Mouse (Mus musculus) MEL (cell line): ENCODE data around the gene 6430628N08Rik. TPM values are rescaled to one million over a fixed set of nuclear protein-coding genes. Genes with fewer than 3 reads are reported as not detected.

ENCODE experiments used
- DNase-seq: peaks from one replicate; pipeline ENCODE4 v3.0.0; 2011; ENCODE audit warnings: low read depth, low spot score
- H3K27ac ChIP-seq: 2 replicates; pipeline ENCODE4 v1.5.1; 2012; ENCODE audit warnings: low read depth, mild to moderate bottlenecking, control low read depth, low read length, moderate library complexity; ENCODE audit not compliant: control insufficient read depth
- H3K27me3 ChIP-seq, 2 experiments: fragments of 150-350 bp in 1 of 2; sonication (generic) in 1 of 2; 2 replicates each; pipeline ENCODE4 v1.6.1; 2012; ENCODE audit warnings: low read length in 2 of 2, mild to moderate bottlenecking in 2 of 2, improper control_type of control experiment in 1 of 2, moderate library complexity in 1 of 2; ENCODE audit not compliant: insufficient read depth in 2 of 2, control insufficient read depth in 1 of 2
- H3K36me3 ChIP-seq, 2 experiments: 2 replicates each; pipeline ENCODE4 v1.6.1; 2012 to 2014; ENCODE audit warnings: low read length in 2 of 2, improper control_type of control experiment in 1 of 2, inconsistent platforms in 1 of 2, mild to moderate bottlenecking in 1 of 2; ENCODE audit not compliant: insufficient read depth in 2 of 2, control insufficient read depth in 1 of 2
- H3K4me1 ChIP-seq, 2 experiments: fragments of 150-350 bp in 1 of 2; sonication (generic) in 1 of 2; 2 replicates each; pipeline ENCODE4 v1.6.1; 2012; ENCODE audit warnings: low read length in 2 of 2, improper control_type of control experiment in 1 of 2, mild to moderate bottlenecking in 1 of 2; ENCODE audit not compliant: insufficient read depth in 2 of 2, control insufficient read depth in 1 of 2
- H3K4me3 ChIP-seq, 2 experiments: fragments of 150-350 bp in 1 of 2; sonication (generic) in 1 of 2; 2 replicates each; pipeline ENCODE4 v1.5.1; 2012; ENCODE audit warnings: low read depth in 2 of 2, low read length in 2 of 2, mild to moderate bottlenecking in 2 of 2, moderate library complexity in 2 of 2, control low read depth in 1 of 2, improper control_type of control experiment in 1 of 2; ENCODE audit not compliant: control insufficient read depth in 1 of 2, insufficient read depth in 1 of 2
- H3K79me2 ChIP-seq: 2 replicates; pipeline ENCODE4 v1.6.1; 2012; ENCODE audit warnings: mild to moderate bottlenecking, low read length, moderate library complexity; ENCODE audit not compliant: control insufficient read depth, poor library complexity, insufficient read depth
- H3K9ac ChIP-seq: 2 replicates; pipeline ENCODE4 v1.6.1; 2012; ENCODE audit warnings: low read depth, mild to moderate bottlenecking, control low read depth, low read length, moderate library complexity; ENCODE audit not compliant: control insufficient read depth, poor library complexity, severe bottlenecking
- H3K9me3 ChIP-seq: fragments of 150-350 bp; sonication (generic); replicated peaks from 2 replicates; pipeline ENCODE4 v1.6.1; 2012; ENCODE audit warnings: mild to moderate bottlenecking, low read length, improper control_type of control experiment, moderate library complexity; ENCODE audit not compliant: insufficient read depth
- CTCF ChIP-seq, 3 experiments: IDR thresholded peaks in 2 of 3; conservative IDR thresholded peaks in 1 of 3; 2 replicates each; pipeline ENCODE4 v1.5.1; 2011 to 2012; ENCODE audit warnings: low read length in 3 of 3, low read depth in 2 of 3, mild to moderate bottlenecking in 2 of 3, improper control_type of control experiment in 1 of 3, inconsistent platforms in 1 of 3, mixed read lengths in 1 of 3, moderate library complexity in 1 of 3; ENCODE audit not compliant: control insufficient read depth in 1 of 3, insufficient read depth in 1 of 3, poor library complexity in 1 of 3, severe bottlenecking in 1 of 3
- ELF1 ChIP-seq: IDR thresholded peaks from 2 replicates; pipeline ENCODE4 v1.6.1; 2014; ENCODE audit warnings: low read depth, mild to moderate bottlenecking, inconsistent platforms, low read length, improper control_type of control experiment, moderate library complexity
- ETS1 ChIP-seq: IDR thresholded peaks from 2 replicates; pipeline ENCODE4 v1.6.1; 2012; ENCODE audit warnings: low read depth, mild to moderate bottlenecking, inconsistent platforms, low read length, improper control_type of control experiment, moderate library complexity
- GABPA ChIP-seq: IDR thresholded peaks from 2 replicates; pipeline ENCODE4 v1.6.1; 2012; ENCODE audit warnings: low read depth, mild to moderate bottlenecking, inconsistent platforms, low read length, improper control_type of control experiment, moderate library complexity
- HCFC1 ChIP-seq: IDR thresholded peaks from 2 replicates; pipeline ENCODE4 v1.6.1; 2012; ENCODE audit warnings: low read depth, mild to moderate bottlenecking, inconsistent platforms, low read length, improper control_type of control experiment, moderate library complexity
- MAX ChIP-seq: IDR thresholded peaks from 2 replicates; pipeline ENCODE4 v1.6.1; 2011; ENCODE audit warnings: low read length, improper control_type of control experiment
- MAZ ChIP-seq: IDR thresholded peaks from 2 replicates; pipeline ENCODE4 v1.6.1; 2012; ENCODE audit warnings: low read depth, mild to moderate bottlenecking, inconsistent platforms, low read length, improper control_type of control experiment
- MEF2A ChIP-seq: IDR thresholded peaks from 2 replicates; pipeline ENCODE4 v1.6.1; 2014; ENCODE audit warnings: low read depth, mild to moderate bottlenecking, inconsistent platforms, low read length, improper control_type of control experiment; ENCODE audit not compliant: poor library complexity, insufficient replicate concordance, severe bottlenecking; ENCODE audit errors: extremely low read depth
- MXI1 ChIP-seq: IDR thresholded peaks from 2 replicates; pipeline ENCODE4 v1.6.1; 2011; ENCODE audit warnings: mild to moderate bottlenecking, low read depth, low read length, improper control_type of control experiment
- MYB ChIP-seq: IDR thresholded peaks from 2 replicates; pipeline ENCODE4 v1.6.1; 2011; ENCODE audit warnings: mild to moderate bottlenecking, low read depth, low read length, improper control_type of control experiment
- MYC ChIP-seq: IDR thresholded peaks from 2 replicates; pipeline ENCODE4 v1.6.1; 2011; ENCODE audit warnings: low read depth, mild to moderate bottlenecking, low read length, improper control_type of control experiment, moderate library complexity
- NRF1 ChIP-seq: IDR thresholded peaks from 2 replicates; pipeline ENCODE4 v1.6.1; 2014; ENCODE audit warnings: low read depth, mild to moderate bottlenecking, inconsistent platforms, low read length, improper control_type of control experiment, moderate library complexity; ENCODE audit not compliant: poor library complexity, insufficient read depth, severe bottlenecking
- POLR2A ChIP-seq, 2 experiments: IDR thresholded peaks; 2 replicates each; pipeline ENCODE4 v1.6.1; 2011 to 2012; ENCODE audit warnings: low read length in 2 of 2, mild to moderate bottlenecking in 2 of 2, control low read depth in 1 of 2, improper control_type of control experiment in 1 of 2, low read depth in 1 of 2, moderate library complexity in 1 of 2; ENCODE audit not compliant: control insufficient read depth in 1 of 2, insufficient read depth in 1 of 2, poor library complexity in 1 of 2
- POLR2AphosphoS2 ChIP-seq: IDR thresholded peaks from 2 replicates; pipeline ENCODE4 v1.6.1; 2011; ENCODE audit warnings: low read length, improper control_type of control experiment
- RAD21 ChIP-seq: IDR thresholded peaks from 2 replicates; pipeline ENCODE4 v1.6.1; 2011; ENCODE audit warnings: mild to moderate bottlenecking, low read depth, low read length, improper control_type of control experiment
- RCOR1 ChIP-seq: IDR thresholded peaks from 2 replicates; pipeline ENCODE4 v1.6.1; 2012; ENCODE audit warnings: low read depth, mild to moderate bottlenecking, inconsistent platforms, low read length, improper control_type of control experiment
- SIN3A ChIP-seq: IDR thresholded peaks from 2 replicates; pipeline ENCODE4 v1.6.1; 2012; ENCODE audit warnings: low read length, improper control_type of control experiment, inconsistent platforms
- SMC3 ChIP-seq: IDR thresholded peaks from 2 replicates; pipeline ENCODE4 v1.6.1; 2011; ENCODE audit warnings: low read depth, low read length, improper control_type of control experiment
- TAL1 ChIP-seq: IDR thresholded peaks from 2 replicates; pipeline ENCODE4 v1.6.1; 2012; ENCODE audit warnings: mild to moderate bottlenecking, inconsistent platforms, low read length, moderate library complexity, mixed read lengths
- TBP ChIP-seq: IDR thresholded peaks from 2 replicates; pipeline ENCODE4 v1.8.0; 2011; ENCODE audit warnings: low read depth, low read length, improper control_type of control experiment
- USF2 ChIP-seq, 2 experiments: IDR thresholded peaks; 2 replicates each; pipeline ENCODE4 v1.6.1; 2011 to 2012; ENCODE audit warnings: improper control_type of control experiment in 2 of 2, low read length in 2 of 2, borderline replicate concordance in 1 of 2, inconsistent platforms in 1 of 2, low read depth in 1 of 2, mild to moderate bottlenecking in 1 of 2; ENCODE audit not compliant: insufficient read depth in 1 of 2
- ZC3H11A ChIP-seq: IDR thresholded peaks from 2 replicates; pipeline ENCODE4 v1.6.1; 2012; ENCODE audit warnings: low read depth, mild to moderate bottlenecking, inconsistent platforms, low read length, improper control_type of control experiment
- ZKSCAN1 ChIP-seq: IDR thresholded peaks from 2 replicates; pipeline ENCODE4 v1.6.1; 2012; ENCODE audit warnings: low read depth, mild to moderate bottlenecking, inconsistent platforms, low read length, improper control_type of control experiment, moderate library complexity
- ZNF384 ChIP-seq: IDR thresholded peaks from 2 replicates; pipeline ENCODE4 v1.6.1; 2012; ENCODE audit warnings: low read depth, mild to moderate bottlenecking, inconsistent platforms, low read length, improper control_type of control experiment
- polyA plus RNA-seq, 2 experiments: library from polyadenylated mRNA; stranded (reverse) in 1 of 2; unstranded in 1 of 2; fragments of >175 nt in 1 of 2; fragments of >200 nt in 1 of 2; gene quantifications; 2 replicates each; pipeline versions ENCODE4 v1.2.1 to v1.2.4; 2012; ENCODE audit warnings: low replicate concordance in 2 of 2, low read depth in 1 of 2; ENCODE audit not compliant: insufficient read length in 2 of 2, insufficient read depth in 1 of 2, missing spikeins in 1 of 2
- total RNA-seq: library from RNA; depleted of rRNA; stranded (reverse); fragments of 300-350 nt; gene quantifications from 2 replicates; pipeline ENCODE4 v1.2.3, GENCODE M21; 2012

Gene 6430628N08Rik
- total and polyA plus RNA-seq, 3 experiments, result not detected

DNA sequence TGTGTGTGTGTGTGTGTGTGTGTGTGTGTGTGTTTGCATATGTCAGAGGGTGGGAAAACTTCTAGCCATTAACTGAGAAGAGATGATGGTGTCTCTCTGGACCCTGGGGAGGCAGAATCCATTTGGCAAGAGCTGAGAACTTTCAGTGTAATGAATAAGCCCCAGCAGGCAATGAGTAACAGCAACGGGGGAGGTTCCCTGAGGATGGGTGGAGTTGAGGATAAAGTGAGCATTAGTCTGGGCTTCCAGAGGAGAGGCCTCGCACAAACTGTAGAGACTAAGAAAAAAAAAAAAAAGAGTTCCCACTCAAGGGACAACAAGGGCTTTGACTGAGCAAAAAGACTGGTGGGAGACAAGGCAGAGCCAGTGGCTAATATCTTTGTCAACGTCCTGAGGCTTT is 3.8 kb downstream of the 6430628N08Rik start:
- Histone ChIP-seq H3K27me3 (peaks cover 0 to 5% of the 10 kb centered on the region in 2 experiments; a peak in 1 of 4 replicates), H3K27ac (no peak overlapping the region), H3K4me1 (no peaks in the 10 kb centered on the region), H3K9me3 (no peaks in the 10 kb centered on the region), H3K36me3 (no peaks in the 10 kb centered on the region), H3K4me3 (no peak overlapping the region), H3K79me2 (no peaks in the 10 kb centered on the region), H3K9ac (no peak overlapping the region)
- DNase-seq, result no peak
- no peak for TF ChIP-seq MAX
- no peak for TF ChIP-seq POLR2AphosphoS2

DNA sequence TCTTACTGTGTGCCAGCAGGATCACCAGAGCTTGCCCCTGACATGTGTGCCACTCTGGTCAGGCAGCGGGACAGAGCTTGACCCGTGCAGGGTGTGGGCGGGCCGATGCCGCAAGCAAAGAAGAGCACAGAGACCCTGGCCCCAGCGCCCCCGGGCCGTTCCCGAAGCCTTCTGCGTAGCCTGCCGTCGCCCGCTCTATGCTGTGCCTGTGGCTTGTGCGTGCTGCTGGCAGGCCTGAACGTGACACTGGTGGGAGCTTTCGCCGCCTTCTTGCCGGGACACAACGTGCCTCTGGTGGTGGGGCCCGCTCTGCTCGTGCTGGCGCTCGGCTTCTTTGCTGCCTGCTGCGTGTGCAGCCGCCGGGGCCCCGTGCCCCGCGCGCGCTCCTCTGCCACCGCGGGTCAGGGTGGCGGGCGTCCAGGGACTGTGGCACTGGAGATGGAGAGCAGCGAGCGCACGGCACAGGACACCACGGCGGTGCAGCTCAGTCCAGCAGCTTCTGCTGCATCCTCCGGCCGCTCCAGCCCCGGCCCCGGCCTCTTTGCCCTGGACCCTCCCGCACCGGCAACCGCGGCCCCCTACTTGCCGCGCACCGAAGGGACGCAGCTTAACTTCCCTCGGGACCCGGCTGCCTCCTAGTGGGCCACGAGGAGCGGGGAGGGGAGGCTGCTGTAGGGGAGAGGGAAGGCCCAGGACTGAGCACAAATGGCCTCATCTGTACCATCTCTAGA is 7.6 kb downstream of the 6430628N08Rik start:
- no peak overlapping the region for H3K9ac ChIP-seq
- H3K79me2 ChIP-seq, result no peaks in the 10 kb centered on the region
- H3K9me3 ChIP-seq, result no peaks in the 10 kb centered on the region
- H3K27ac ChIP-seq, result no peak overlapping the region
- no peaks in the 10 kb centered on the region for H3K4me1 ChIP-seq
- no peaks in the 10 kb centered on the region for H3K36me3 ChIP-seq
- DNase-seq, result no peak
- TF ChIP-seq MEF2A, result no peak
- TF ChIP-seq SIN3A, result no peak
- no peak for TF ChIP-seq RAD21
- no peak for TF ChIP-seq RCOR1
- H3K4me3 ChIP-seq, result no peak overlapping the region
- H3K27me3 ChIP-seq, result 0 out of 4 replicates have a peak, but pooled peaks cover 0 to 2% of the 10 kb centered on the region in 2 experiments

- H3K79me2 ChIP-seq, result no peaks in the 10 kb centered on the region
- DNase-seq, result peak; percentile 73
- TF ChIP-seq CTCF (IDR thresholded peaks at IDR 0.05 in 2 of 3, conservative IDR thresholded peaks at IDR 0.05 in 1 of 3; ENCODE audit: control insufficient read depth in 1 of 3, insufficient read depth in 1 of 3, low read depth in 2 of 3, low read length in 3 of 3, poor library complexity in 1 of 3, severe bottlenecking in 1 of 3), result peak; percentile 70 to 89 (median 73)
- TF ChIP-seq MYC, result no peak
- no peak for TF ChIP-seq RCOR1
- no peak for TF ChIP-seq USF2 (IDR thresholded peaks at IDR 0.05; ENCODE audit: borderline replicate concordance in 1 of 2, insufficient read depth in 1 of 2, low read depth in 1 of 2, low read length in 2 of 2)
- no peak for TF ChIP-seq NRF1
- peak; percentile 97 for TF ChIP-seq RAD21
- TF ChIP-seq GABPA, result no peak
- TF ChIP-seq MAX, result no peak
- TF ChIP-seq MXI1, result no peak
- TF ChIP-seq ZC3H11A, result peak; percentile 92
- TF ChIP-seq TAL1, result no peak
- 0 out of 2 replicates have a peak, but pooled peaks have one; percentile 28 for TF ChIP-seq ELF1
- peak; percentile 94 for TF ChIP-seq SMC3
- no peak for TF ChIP-seq MYB
- no peak for TF ChIP-seq ETS1
- no peak for TF ChIP-seq POLR2A (IDR thresholded peaks at IDR 0.05; ENCODE audit: control insufficient read depth in 1 of 2, insufficient read depth in 1 of 2, low read depth in 1 of 2, low read length in 2 of 2, poor library complexity in 1 of 2)
- TF ChIP-seq MAZ, result 0 out of 2 replicates have a peak, but pooled peaks have one; percentile 34
- TF ChIP-seq HCFC1, result no peak
- TF ChIP-seq SIN3A, result peak; percentile 50
- no peak for TF ChIP-seq TBP
- TF ChIP-seq ZNF384, result peak; percentile 99
- TF ChIP-seq ZKSCAN1, result peak; percentile 81; the same call in 1 of the 2 replicates
These were observed 12.4 kb downstream of the 6430628N08Rik start for GRCm38 (mm10) chr4:115902816-115903215.

More at GRCm38 (mm10) chr4:115902816-115903215, 12.4 kb downstream of the 6430628N08Rik start:
- no peaks in the 10 kb centered on the region; a peak in 1 of 4 replicates for H3K27me3 ChIP-seq
- no peaks in the 10 kb centered on the region for H3K9me3 ChIP-seq
- peaks cover 0 to 2% of the 10 kb centered on the region in 2 experiments; a peak in 1 of 4 replicates for H3K4me1 ChIP-seq
- H3K27ac ChIP-seq, result no peak overlapping the region
- H3K36me3 ChIP-seq, result no peaks in the 10 kb centered on the region
- no peak overlapping the region for H3K9ac ChIP-seq
- no peak overlapping the region for H3K4me3 ChIP-seq
